Mouse (Mus musculus): ENCODE data around the gene Olfr1392.

GRCm38 (mm10) chr11:49242944-49243626, 42.0 kb upstream of the Olfr1392 start:
- TF ChIP-seq CTCF (IDR thresholded peaks at IDR 0.05; ENCODE audit: low read depth) (no peak), EP300 (IDR thresholded peaks at IDR 0.05; ENCODE audit: low read depth) (no peak)

Data from liver, embryonic 14.5 days (tissue).